Mouse (Mus musculus): Measurements from ENCODE around the gene Sesn1.

GRCm38 (mm10) chr10:41926726-41927125, 117.0 kb downstream of the Sesn1 start:
- no peak for TF ChIP-seq CTCF (IDR thresholded peaks at IDR 0.05; ENCODE audit: low read depth, low read length)
- TF ChIP-seq POLR2A (IDR thresholded peaks at IDR 0.05; ENCODE audit: extremely low read depth, insufficient read depth, low read length) = no peak

All from liver, adult 2 months (tissue).